10 mouse cellular contexts compared by ENCODE assay signal in the genomic region with DNA sequence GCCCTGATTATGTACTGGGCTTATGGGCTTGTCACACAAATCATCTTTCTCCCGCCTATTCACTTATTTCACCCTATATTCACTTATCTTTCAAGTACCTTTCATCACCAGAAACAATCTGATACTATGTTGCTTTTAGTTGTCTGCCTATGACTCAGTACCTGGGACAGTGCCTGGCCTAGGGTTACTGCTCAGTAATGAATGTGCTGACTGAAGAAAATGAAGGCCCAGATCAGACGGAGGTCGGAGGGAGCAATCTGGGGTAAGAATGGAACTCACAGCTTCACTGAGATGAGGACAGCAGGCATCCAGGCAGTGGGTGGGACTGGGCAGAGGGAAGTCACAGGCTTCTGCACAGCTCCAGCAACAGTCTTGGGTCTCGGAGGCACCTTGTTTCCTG. TPM values are rescaled to one million over a fixed set of nuclear protein-coding genes. Genes with fewer than 3 reads are reported as not detected.
DNase-seq lines count a peak whose midpoint lies in the region; ATAC-seq and TF ChIP-seq lines count a peak whose summit lies in the region.
"Had no signal": no experiment of that assay in that cellular context is flagged by ENCODE, and none has a peak within 500 bp of the region (broad histone marks: within the 10 kb centered on the region; RNA-seq: fewer than 3 reads in every experiment).

No protein-coding gene starts in this region.

- no peak for TF ChIP-seq EP300 in stomach, postnatal 0 days (optimal IDR thresholded peaks at IDR 0.05)

- H3K27ac ChIP-seq in midbrain, embryonic 11.5 days (ENCODE audit: low read depth, low read length), result no peak overlapping the region
- no peak overlapping the region for H3K27ac ChIP-seq in midbrain, postnatal 0 days (ENCODE audit: low read depth, low read length)
- no peak overlapping the region for H3K27ac ChIP-seq in intestine, embryonic 15.5 days
- H3K27ac ChIP-seq in stomach, postnatal 0 days (replicated peaks), result no peak overlapping the region; the same call in 1 of the 2 replicates

- peaks cover 15% of the 10 kb centered on the region for H3K4me1 ChIP-seq in midbrain, embryonic 11.5 days (ENCODE audit: control insufficient read depth, insufficient read depth, low read length)
- peaks cover 6% of the 10 kb centered on the region; the same call in 1 of the 2 replicates for H3K4me1 ChIP-seq in midbrain, postnatal 0 days (ENCODE audit: insufficient read depth, low read length)
- H3K4me1 ChIP-seq in intestine, embryonic 15.5 days (replicated peaks), result peaks cover 15% of the 10 kb centered on the region
- H3K4me1 ChIP-seq in stomach, postnatal 0 days (replicated peaks; ENCODE audit: control insufficient read depth, insufficient read depth), result 0 out of 2 replicates have a peak, but pooled peaks cover 4% of the 10 kb centered on the region

- H3K36me3 ChIP-seq in midbrain, embryonic 11.5 days (ENCODE audit: control insufficient read depth, insufficient read depth, low read length), result no peaks in the 10 kb centered on the region
- peaks cover 4% of the 10 kb centered on the region; the same call in 1 of the 2 replicates for H3K36me3 ChIP-seq in midbrain, postnatal 0 days (ENCODE audit: insufficient read depth, low read length)
- H3K36me3 ChIP-seq in intestine, embryonic 15.5 days, result 0 out of 2 replicates have a peak, but pooled peaks cover 2% of the 10 kb centered on the region
- no peaks in the 10 kb centered on the region for H3K36me3 ChIP-seq in stomach, postnatal 0 days (ENCODE audit: control insufficient read depth, insufficient read depth, low read length)

- TF ChIP-seq CTCF in midbrain, postnatal 0 days (IDR thresholded peaks at IDR 0.05), result no peak
- TF ChIP-seq CTCF in stomach, postnatal 0 days (IDR thresholded peaks at IDR 0.05; ENCODE audit: low read depth), result no peak

- DNase-seq in gastrocnemius, adult 8-10 months (ENCODE audit: low spot score in 2 of 2), result peak; percentile 55 to 64
- no peak for DNase-seq in gastrocnemius, postnatal 25 days
- peak; percentile 35 for DNase-seq in midbrain, embryonic 11.5 days (ENCODE audit: low spot score, missing footprints)
- DNase-seq in midbrain, postnatal 0 days (ENCODE audit: low spot score), result no peak
- no peak for DNase-seq in stomach, postnatal 0 days (ENCODE audit: low spot score)
- no peak for DNase-seq in T-cell, adult 2 months (ENCODE audit: low spot score)
- DNase-seq in frontal cortex, adult 2 months (ENCODE audit: extremely low spot score in 1 of 2, low spot score in 1 of 2), result no peak
- DNase-seq: retina, postnatal 1 day had no signal

- H3K9ac ChIP-seq in midbrain, embryonic 11.5 days (ENCODE audit: low read length), result peak overlapping the region; percentile 88; the same call in 1 of the 2 replicates
- H3K9ac ChIP-seq in midbrain, postnatal 0 days (replicated peaks; ENCODE audit: low read length, poor library complexity, severe bottlenecking), result no peak overlapping the region
- no peak overlapping the region for H3K9ac ChIP-seq in intestine, embryonic 15.5 days
- peak overlapping the region; percentile 60; the same call in 1 of the 2 replicates for H3K9ac ChIP-seq in stomach, postnatal 0 days (ENCODE audit: low read length)

- no peaks in the 10 kb centered on the region for H3K27me3 ChIP-seq in midbrain, embryonic 11.5 days (ENCODE audit: control insufficient read depth, insufficient read depth, low read length)
- H3K27me3 ChIP-seq in midbrain, postnatal 0 days (ENCODE audit: insufficient read depth, low read length), result no peaks in the 10 kb centered on the region
- no peaks in the 10 kb centered on the region for H3K27me3 ChIP-seq in intestine, embryonic 15.5 days (replicated peaks)
- no peaks in the 10 kb centered on the region for H3K27me3 ChIP-seq in stomach, postnatal 0 days (ENCODE audit: control insufficient read depth, insufficient read depth, low read length)

- H3K9me3 ChIP-seq in midbrain, embryonic 11.5 days (ENCODE audit: control insufficient read depth, low read length), result no peaks in the 10 kb centered on the region
- H3K9me3 ChIP-seq in midbrain, postnatal 0 days (ENCODE audit: low read length), result no peaks in the 10 kb centered on the region
- no peaks in the 10 kb centered on the region for H3K9me3 ChIP-seq in intestine, embryonic 15.5 days
- no peaks in the 10 kb centered on the region for H3K9me3 ChIP-seq in stomach, postnatal 0 days (ENCODE audit: control insufficient read depth, low read length)

- H3K4me3 ChIP-seq in midbrain, embryonic 11.5 days (ENCODE audit: low read depth, low read length), result no peak overlapping the region
- H3K4me3 ChIP-seq in midbrain, postnatal 0 days (ENCODE audit: low read depth, low read length), result no peak overlapping the region
- no peak overlapping the region for H3K4me3 ChIP-seq in intestine, embryonic 15.5 days (replicated peaks)
- H3K4me3 ChIP-seq in stomach, postnatal 0 days (ENCODE audit: low read depth, low read length), result no peak overlapping the region

- 89% methylated on average over 4 of the region's 4 CpGs for WGBS in midbrain, embryonic 11.5 days
- 82% methylated on average over 4 of the region's 4 CpGs for WGBS in midbrain, postnatal 0 days
- 65% methylated on average over 4 of the region's 4 CpGs for WGBS in intestine, embryonic 15.5 days
- WGBS in stomach, postnatal 0 days, result 34% methylated on average over 4 of the region's 4 CpGs

- ATAC-seq in midbrain, embryonic 11.5 days (ENCODE audit: low FRiP score), result no peak
- ATAC-seq in midbrain, postnatal 0 days (ENCODE audit: low FRiP score), result no peak
- no peak for ATAC-seq in intestine, embryonic 15.5 days
- ATAC-seq in stomach, postnatal 0 days (ENCODE audit: low FRiP score, low TSS enrichment), result no peak

- H3K4me2 ChIP-seq in midbrain, embryonic 11.5 days, result peak overlapping the region; percentile 87
- H3K4me2 ChIP-seq in midbrain, postnatal 0 days (ENCODE audit: low read depth, low read length, poor library complexity, severe bottlenecking), result no peak overlapping the region
- H3K4me2 ChIP-seq in intestine, embryonic 15.5 days (replicated peaks), result peak overlapping the region; percentile 85
- H3K4me2 ChIP-seq in stomach, postnatal 0 days (replicated peaks; ENCODE audit: low read depth), result peak overlapping the region; percentile 69; the same call in 1 of the 2 replicates

RNA-seq across cellular contexts. Expression of gene Fam57b, which starts 9.9 kb away (rescaled TPM):
- total RNA-seq in gastrocnemius, adult 8-10 months (2022), result 10 to 100 TPM; 49.5 to 78.2 (median 66.4) TPM
- 10 to 100 TPM; 50.5 to 55.3 TPM for total RNA-seq in gastrocnemius, postnatal 25 days (2021)
- 10.5 and 11.1 TPM in 2 replicates for polyA plus RNA-seq in midbrain, embryonic 11.5 days (2014; fragmentation: Nextera tagmentation; extraction: Ambion mirVana)
- 52.5 and 60.2 TPM in 2 replicates for total RNA-seq in midbrain, postnatal 0 days (2014; rRNA removed)
- polyA plus RNA-seq in midbrain, postnatal 0 days (2015; fragmentation: Nextera tagmentation; extraction: Ambion mirVana), result 56.3 and 57.1 TPM in 2 replicates
- polyA plus RNA-seq in intestine, embryonic 15.5 days (2015; fragmentation: Nextera tagmentation; extraction: Ambion mirVana), result 1.2 and 1.5 TPM in 2 replicates
- 0.57 and 0.59 TPM in 2 replicates for polyA plus RNA-seq in stomach, postnatal 0 days (2015; fragmentation: Nextera tagmentation; extraction: Ambion mirVana)
- 130 and 142 TPM in 2 replicates for polyA plus RNA-seq in frontal cortex, adult 2 months (2012; rRNA removed)
- total RNA-seq: granulocyte monocyte progenitor cell, adult 5-6 weeks had no signal

RNA-seq across cellular contexts. Expression of gene Ppp4c, which starts 15.1 kb away (rescaled TPM):
- 10 to 100 TPM; 23.1 to 26.0 (median 24.8) TPM for total RNA-seq in gastrocnemius, adult 8-10 months (2022)
- total RNA-seq in gastrocnemius, postnatal 25 days (2021), result 10 to 100 TPM; 21.7 to 26.8 TPM
- polyA plus RNA-seq in midbrain, embryonic 11.5 days (2014; fragmentation: Nextera tagmentation; extraction: Ambion mirVana), result 335 and 336 TPM in 2 replicates
- 107 and 137 TPM in 2 replicates for total RNA-seq in midbrain, postnatal 0 days (2014; rRNA removed)
- polyA plus RNA-seq in midbrain, postnatal 0 days (2015; fragmentation: Nextera tagmentation; extraction: Ambion mirVana), result 127 and 135 TPM in 2 replicates
- 248 and 256 TPM in 2 replicates for polyA plus RNA-seq in intestine, embryonic 15.5 days (2015; fragmentation: Nextera tagmentation; extraction: Ambion mirVana)
- polyA plus RNA-seq in stomach, postnatal 0 days (2015; fragmentation: Nextera tagmentation; extraction: Ambion mirVana), result 118 and 122 TPM in 2 replicates
- polyA plus RNA-seq in frontal cortex, adult 2 months (2012; rRNA removed), result 84.5 and 85.1 TPM in 2 replicates

RNA-seq across cellular contexts. Expression of gene 4930451I11Rik, which starts 24.0 kb away (rescaled TPM):
- not detected for total RNA-seq in gastrocnemius, adult 8-10 months (2022)
- not detected for total RNA-seq in gastrocnemius, postnatal 25 days (2021)
- not detected in 2 replicates for polyA plus RNA-seq in midbrain, embryonic 11.5 days (2014; fragmentation: Nextera tagmentation; extraction: Ambion mirVana)
- not detected in 2 replicates for total RNA-seq in midbrain, postnatal 0 days (2014; rRNA removed)
- polyA plus RNA-seq in midbrain, postnatal 0 days (2015; fragmentation: Nextera tagmentation; extraction: Ambion mirVana), result 1.1 TPM in 1 of 2 replicates, not detected in the other
- polyA plus RNA-seq in intestine, embryonic 15.5 days (2015; fragmentation: Nextera tagmentation; extraction: Ambion mirVana), result not detected in 2 replicates
- polyA plus RNA-seq in stomach, postnatal 0 days (2015; fragmentation: Nextera tagmentation; extraction: Ambion mirVana), result not detected in 2 replicates
- 0.53 TPM in 1 of 2 replicates, not detected in the other for polyA plus RNA-seq in frontal cortex, adult 2 months (2012; rRNA removed)
- total RNA-seq: granulocyte monocyte progenitor cell, adult 5-6 weeks had no signal

RNA-seq across cellular contexts. Expression of gene Tbx6, which starts 26.1 kb away (rescaled TPM):
- total RNA-seq in gastrocnemius, adult 8-10 months (2022), result under 1 TPM; 0.17 to 0.48 (median 0.40) TPM
- under 1 TPM; 0.20 to 0.62 TPM for total RNA-seq in gastrocnemius, postnatal 25 days (2021)
- 0.20 and 0.43 TPM in 2 replicates for polyA plus RNA-seq in midbrain, embryonic 11.5 days (2014; fragmentation: Nextera tagmentation; extraction: Ambion mirVana)
- 0.16 and 1.1 TPM in 2 replicates for total RNA-seq in midbrain, postnatal 0 days (2014; rRNA removed)
- polyA plus RNA-seq in midbrain, postnatal 0 days (2015; fragmentation: Nextera tagmentation; extraction: Ambion mirVana), result 0.21 and 0.38 TPM in 2 replicates
- 0.34 and 0.43 TPM in 2 replicates for polyA plus RNA-seq in intestine, embryonic 15.5 days (2015; fragmentation: Nextera tagmentation; extraction: Ambion mirVana)
- 0.08 and 0.18 TPM in 2 replicates for polyA plus RNA-seq in stomach, postnatal 0 days (2015; fragmentation: Nextera tagmentation; extraction: Ambion mirVana)
- 1.4 and 1.9 TPM in 2 replicates for polyA plus RNA-seq in frontal cortex, adult 2 months (2012; rRNA removed)

RNA-seq across cellular contexts. Expression of gene Ypel3, which starts 30.6 kb away (rescaled TPM):
- 100 to 1,000 TPM in 1 of 4 experiments, 10 to 100 TPM in 3; 91.2 to 105 (median 95.6) TPM for total RNA-seq in gastrocnemius, adult 8-10 months (2022)
- 10 to 100 TPM; 63.8 to 69.0 TPM for total RNA-seq in gastrocnemius, postnatal 25 days (2021)
- 87.8 and 91.5 TPM in 2 replicates for polyA plus RNA-seq in midbrain, embryonic 11.5 days (2014; fragmentation: Nextera tagmentation; extraction: Ambion mirVana)
- total RNA-seq in midbrain, postnatal 0 days (2014; rRNA removed), result 196 and 209 TPM in 2 replicates
- polyA plus RNA-seq in midbrain, postnatal 0 days (2015; fragmentation: Nextera tagmentation; extraction: Ambion mirVana), result 219 and 235 TPM in 2 replicates
- 66.9 and 71.2 TPM in 2 replicates for polyA plus RNA-seq in intestine, embryonic 15.5 days (2015; fragmentation: Nextera tagmentation; extraction: Ambion mirVana)
- polyA plus RNA-seq in stomach, postnatal 0 days (2015; fragmentation: Nextera tagmentation; extraction: Ambion mirVana), result 86.0 and 102 TPM in 2 replicates
- polyA plus RNA-seq in frontal cortex, adult 2 months (2012; rRNA removed), result 439 and 535 TPM in 2 replicates

Comparison
In these comparisons a context has a peak if more than half of its experiments do, and no peak if none do; other contexts are left out.
1. DNase-seq: peak in gastrocnemius, adult 8-10 months (2 of 2) and midbrain, embryonic 11.5 days (single experiment); none in gastrocnemius, postnatal 25 days (single experiment), midbrain, postnatal 0 days (single experiment), stomach, postnatal 0 days (single experiment), T-cell, adult 2 months (single experiment) and frontal cortex, adult 2 months (0 of 2).
2. H3K9ac ChIP-seq: peak in midbrain, embryonic 11.5 days (single experiment) and stomach, postnatal 0 days (single experiment); none in midbrain, postnatal 0 days (single experiment) and intestine, embryonic 15.5 days (single experiment).